Mouse (Mus musculus) kidney, embryonic 14.5 days (tissue): Measurements from ENCODE around the gene Wdr81. TPM values are rescaled to one million over a fixed set of nuclear protein-coding genes. Genes with fewer than 3 reads are reported as not detected.
A peak's percentile ranks its signal among the peaks of the same experiment; 100 is the strongest.

ENCODE experiments used
- ATAC-seq: fragments of 200-750 bp; cut with Nextera tagmentation; 2 replicates; pipeline ENCODE4 v1.8.0; 2017; ENCODE audit warnings: moderate number of reproducible peaks, mild to moderate bottlenecking, moderate TSS enrichment, moderate library complexity; ENCODE audit not compliant: low FRiP score, low TSS enrichment
- H3K27ac ChIP-seq: fragments of 300-500 bp; sonication (generic); 2 replicates; pipeline ENCODE4 v1.5.1; 2014; ENCODE audit warnings: low read depth, mild to moderate bottlenecking, low read length, moderate library complexity, mixed read lengths
- H3K27me3 ChIP-seq: fragments of 300-500 bp; sonication (generic); 2 replicates; pipeline ENCODE4 v1.6.1; 2014; ENCODE audit warnings: mild to moderate bottlenecking, low read length; ENCODE audit not compliant: control insufficient read depth, insufficient read depth
- H3K36me3 ChIP-seq: fragments of 300-500 bp; sonication (generic); 2 replicates; pipeline ENCODE4 v1.6.1; 2014; ENCODE audit warnings: low read length, mixed read lengths; ENCODE audit not compliant: control insufficient read depth, insufficient read depth
- H3K4me1 ChIP-seq: fragments of 300-500 bp; sonication (generic); 2 replicates; pipeline ENCODE4 v1.6.1; 2014; ENCODE audit warnings: low read length, mixed read lengths; ENCODE audit not compliant: control insufficient read depth, insufficient read depth
- H3K4me2 ChIP-seq: fragments of 300-500 bp; sonication (generic); replicated peaks from 2 replicates; pipeline ENCODE4 v1.6.1; 2014; ENCODE audit warnings: low read depth, mild to moderate bottlenecking, low read length
- H3K4me3 ChIP-seq: fragments of 300-500 bp; sonication (generic); 2 replicates; pipeline ENCODE4 v1.5.1; 2014; ENCODE audit warnings: mild to moderate bottlenecking, low read length
- H3K9ac ChIP-seq: fragments of 300-500 bp; sonication (generic); 2 replicates; pipeline ENCODE4 v1.6.1; 2014; ENCODE audit warnings: low read depth, mild to moderate bottlenecking, low read length, moderate library complexity
- H3K9me3 ChIP-seq: fragments of 300-500 bp; sonication (generic); 2 replicates; pipeline ENCODE4 v1.6.1; 2016; ENCODE audit warnings: low read length; ENCODE audit not compliant: control insufficient read depth
- WGBS: fragments of 180-500 bp; shearing (Covaris S2); extraction: QIAGEN DNeasy Blood & Tissue Kit; methylation state at CpG from one replicate; pipeline ENCODE4 v1.1.7; 2014; 5-methylcytosine and 5-hydroxymethylcytosine counted together
- polyA plus RNA-seq: library from polyadenylated mRNA; unstranded; fragments of >200 nt; fragmentation: Nextera tagmentation; extraction: Ambion mirVana; gene quantifications from 2 replicates; pipeline ENCODE4 v1.2.1, GENCODE M21; 2014

Wdr81 gene
- polyA plus RNA-seq, 1 experiment from 2014 or later: 4.8 TPM

DNA sequence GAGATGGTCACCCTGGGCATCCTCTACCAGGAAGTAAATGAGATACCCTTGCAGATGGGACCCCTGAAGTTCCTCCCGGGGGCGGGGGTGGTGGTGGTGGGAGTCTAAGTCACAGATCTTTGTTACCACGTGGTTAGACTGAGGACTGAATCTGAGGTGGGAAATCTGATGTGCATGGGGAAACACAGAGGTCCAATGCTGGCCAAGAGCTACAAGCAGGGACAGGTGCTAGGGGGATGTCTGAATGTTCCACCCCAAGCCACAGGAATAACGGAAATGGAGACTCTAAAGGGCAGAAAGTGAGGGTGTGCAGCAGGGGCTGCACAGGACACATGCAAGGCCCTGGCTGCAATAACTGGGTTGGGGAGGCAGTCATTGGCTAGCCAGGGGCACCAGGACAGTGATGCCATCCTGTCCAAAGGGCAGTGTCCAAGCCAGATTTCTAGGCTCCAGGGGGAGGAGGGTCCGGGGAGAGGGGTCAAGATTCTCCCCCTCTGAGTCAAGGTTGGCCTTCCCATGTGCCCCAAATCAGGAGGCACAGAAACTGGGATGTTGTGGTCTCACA, 33.6 kb downstream of the Wdr81 start:
- Histone ChIP-seq H3K4me2 (peak overlapping the region; percentile 64; the same call in 1 of the 2 replicates), H3K27ac (no peak overlapping the region), H3K4me3 (no peak overlapping the region), H3K4me1 (peaks cover 22% of the 10 kb centered on the region), H3K9ac (0 out of 2 replicates have a peak overlapping the region, but pooled peaks have one; percentile 62), H3K9me3 (no peaks in the 10 kb centered on the region), H3K27me3 (no peaks in the 10 kb centered on the region), H3K36me3 (0 out of 2 replicates have a peak, but pooled peaks cover 4% of the 10 kb centered on the region)
- peak; percentile 3; the same call in 1 of the 2 replicates for ATAC-seq
- 46% methylated on average over 5 of the region's 5 CpGs for WGBS

DNA sequence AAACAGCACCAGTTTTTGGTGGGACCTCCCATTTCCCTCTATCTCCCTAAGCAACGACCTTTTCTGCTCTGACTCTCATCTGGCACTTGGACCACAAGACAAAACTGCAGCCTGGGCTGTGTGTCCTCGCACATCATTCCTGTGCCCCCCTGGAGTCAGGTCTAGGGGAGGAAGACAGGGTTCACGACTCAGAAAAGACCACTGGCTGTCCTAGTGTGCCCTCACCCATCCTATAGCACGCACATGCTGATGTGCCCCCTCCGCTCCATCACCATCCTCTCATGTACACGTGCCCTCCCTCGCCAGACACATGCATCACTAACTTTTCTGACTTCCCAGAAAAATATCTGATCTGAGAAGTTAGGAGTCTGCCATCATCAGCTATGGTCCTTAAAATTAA, 34.5 kb downstream of the Wdr81 start:
- Histone ChIP-seq H3K27ac (no peak overlapping the region), H3K9ac (no peak overlapping the region), H3K4me3 (no peak overlapping the region), H3K36me3 (peaks cover 8% of the 10 kb centered on the region; the same call in 1 of the 2 replicates), H3K4me2 (no peak overlapping the region), H3K27me3 (no peaks in the 10 kb centered on the region), H3K4me1 (peaks cover 22% of the 10 kb centered on the region), H3K9me3 (no peaks in the 10 kb centered on the region)
- no peak for ATAC-seq
- 83% methylated on average over 7 of the region's 7 CpGs for WGBS

DNA sequence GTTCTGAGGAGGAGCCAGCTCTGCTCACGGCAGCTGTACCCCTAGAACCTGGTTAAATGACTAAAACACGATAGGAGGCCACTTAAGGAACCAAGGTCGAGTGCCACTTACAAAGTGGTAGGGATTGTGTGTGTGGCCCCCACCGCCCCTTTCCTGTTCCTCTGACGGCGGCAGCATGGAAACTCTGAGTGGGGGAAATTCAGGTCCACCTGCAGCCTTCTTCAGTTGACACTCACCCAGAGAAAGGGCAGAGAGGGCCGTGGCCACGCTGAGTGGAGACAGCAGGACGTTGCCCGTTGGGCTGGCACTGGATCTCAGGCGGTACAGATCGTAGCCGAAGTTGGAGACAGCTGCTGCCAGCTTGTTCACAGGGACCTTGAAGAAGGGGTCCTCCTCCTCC, 38.5 kb downstream of the Wdr81 start:
- WGBS: 88% methylated on average over 13 of the region's 13 CpGs

DNA sequence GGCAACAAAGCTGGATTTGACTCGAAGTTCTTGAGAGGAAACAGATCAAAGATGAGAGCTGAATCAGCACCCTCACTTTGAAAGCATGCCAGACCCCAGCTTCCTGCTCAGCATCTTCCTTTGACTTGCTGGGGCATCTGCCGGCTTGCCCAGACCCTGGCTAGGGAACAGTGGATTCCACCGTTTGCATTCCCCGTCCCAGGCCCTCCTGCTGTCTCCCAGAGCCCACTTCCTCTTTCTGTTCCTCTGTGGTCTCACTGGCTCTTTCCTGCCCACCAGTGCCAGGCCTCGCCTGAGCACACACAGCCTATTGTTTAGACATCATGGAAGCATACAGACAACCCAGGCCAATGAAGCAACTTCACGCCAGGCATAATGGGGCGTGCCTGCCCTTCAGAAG, 39.4 kb downstream of the Wdr81 start:
- Histone ChIP-seq H3K27ac (no peak overlapping the region), H3K4me2 (no peak overlapping the region), H3K27me3 (no peaks in the 10 kb centered on the region), H3K4me3 (no peak overlapping the region), H3K4me1 (no peaks in the 10 kb centered on the region), H3K9me3 (no peaks in the 10 kb centered on the region), H3K36me3 (peaks cover 11% of the 10 kb centered on the region; the same call in 1 of the 2 replicates), H3K9ac (no peak overlapping the region)
- no peak for ATAC-seq
- WGBS: 72% methylated on average over 7 of the region's 7 CpGs

More for the DNA sequence above, 38.5 kb downstream of the Wdr81 start:
- Histone ChIP-seq H3K4me3 (no peak overlapping the region), H3K9ac (no peak overlapping the region), H3K9me3 (no peaks in the 10 kb centered on the region), H3K4me2 (no peak overlapping the region), H3K27ac (no peak overlapping the region), H3K27me3 (no peaks in the 10 kb centered on the region), H3K4me1 (peaks cover 7% of the 10 kb centered on the region), H3K36me3 (peaks cover 11% of the 10 kb centered on the region; the same call in 1 of the 2 replicates)
- ATAC-seq: no peak

DNA sequence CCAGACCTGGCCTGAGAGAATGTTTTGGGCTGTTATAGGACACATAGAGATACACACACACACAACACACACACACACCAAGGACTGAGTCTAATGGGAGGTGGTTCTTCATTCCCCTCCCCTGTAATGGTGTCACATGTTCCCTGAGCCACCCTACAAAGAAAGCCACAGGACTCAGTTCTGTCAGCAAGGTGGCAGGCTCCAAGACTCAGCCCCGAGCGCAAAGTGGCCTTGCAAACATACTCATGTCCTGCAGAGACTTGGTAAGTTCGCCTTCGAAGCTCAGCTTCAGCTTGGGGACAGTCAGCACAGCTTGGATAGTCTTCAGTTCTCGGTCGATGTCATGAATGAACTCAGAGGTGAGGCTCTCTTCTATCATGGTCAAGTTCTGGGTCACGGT, 43.9 kb downstream of the Wdr81 start:
- 88% methylated on average over 7 of the region's 7 CpGs for WGBS
- no peaks in the 10 kb centered on the region for H3K9me3 ChIP-seq
- H3K27me3 ChIP-seq: no peaks in the 10 kb centered on the region
- no peaks in the 10 kb centered on the region for H3K4me1 ChIP-seq
- H3K4me2 ChIP-seq: no peak overlapping the region
- H3K27ac ChIP-seq: no peak overlapping the region
- H3K9ac ChIP-seq: no peak overlapping the region
- no peak overlapping the region for H3K4me3 ChIP-seq
- H3K36me3 ChIP-seq: peaks cover 7% of the 10 kb centered on the region; the same call in 1 of the 2 replicates
- no peak for ATAC-seq

DNA sequence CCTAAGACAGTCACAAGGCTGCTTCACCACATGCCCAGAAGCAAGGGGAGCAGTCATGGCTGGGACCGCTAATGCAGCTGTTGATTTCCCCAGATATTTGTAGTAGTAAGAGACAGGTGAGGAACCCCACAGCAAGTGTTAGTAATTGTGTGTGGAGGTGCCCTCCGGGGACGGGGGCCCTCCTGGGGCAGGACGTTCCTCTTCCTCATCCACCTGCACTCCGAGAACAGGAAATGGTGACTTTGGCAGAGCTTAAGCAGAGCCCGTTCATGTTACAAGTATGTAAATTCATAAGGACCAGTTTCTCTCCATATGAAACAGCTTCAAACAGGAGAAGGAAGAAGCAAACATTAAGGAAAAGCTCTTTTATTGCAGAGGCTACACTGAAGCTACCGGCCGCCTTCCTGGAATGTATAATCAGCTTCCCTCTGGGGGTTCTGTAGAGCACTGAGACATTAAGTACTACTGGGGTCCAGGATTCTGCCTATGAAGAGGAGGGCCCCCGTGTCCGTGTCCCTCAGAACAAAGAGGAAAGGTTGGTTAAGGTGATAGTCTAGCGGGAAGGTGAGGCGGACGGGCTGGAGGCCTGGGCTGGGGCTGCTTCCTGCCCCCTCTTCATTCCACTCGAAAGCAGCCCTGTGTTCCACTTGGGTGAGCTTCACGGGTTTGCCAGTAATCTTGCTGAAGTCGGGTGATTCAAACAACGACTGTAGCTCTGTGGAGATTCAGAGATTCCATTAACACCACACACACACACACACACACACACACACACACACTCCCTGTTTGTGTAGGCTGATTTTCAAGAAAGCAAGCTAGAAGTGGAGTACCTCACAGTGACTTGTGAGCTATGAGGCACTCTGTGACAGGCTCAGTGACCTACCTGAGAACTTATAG, 44.6 kb downstream of the Wdr81 start:
- H3K4me1 ChIP-seq: no peaks in the 10 kb centered on the region
- H3K4me3 ChIP-seq: no peak overlapping the region
- H3K36me3 ChIP-seq: 0 out of 2 replicates have a peak, but pooled peaks cover 3% of the 10 kb centered on the region
- ATAC-seq: no peak
- H3K4me2 ChIP-seq: no peak overlapping the region
- 65% methylated on average over 17 of the region's 17 CpGs for WGBS
- H3K27ac ChIP-seq: peak overlapping the region; percentile 1; the same call in 1 of the 2 replicates
- no peaks in the 10 kb centered on the region for H3K9me3 ChIP-seq
- H3K9ac ChIP-seq: no peak overlapping the region
- no peaks in the 10 kb centered on the region for H3K27me3 ChIP-seq

DNA sequence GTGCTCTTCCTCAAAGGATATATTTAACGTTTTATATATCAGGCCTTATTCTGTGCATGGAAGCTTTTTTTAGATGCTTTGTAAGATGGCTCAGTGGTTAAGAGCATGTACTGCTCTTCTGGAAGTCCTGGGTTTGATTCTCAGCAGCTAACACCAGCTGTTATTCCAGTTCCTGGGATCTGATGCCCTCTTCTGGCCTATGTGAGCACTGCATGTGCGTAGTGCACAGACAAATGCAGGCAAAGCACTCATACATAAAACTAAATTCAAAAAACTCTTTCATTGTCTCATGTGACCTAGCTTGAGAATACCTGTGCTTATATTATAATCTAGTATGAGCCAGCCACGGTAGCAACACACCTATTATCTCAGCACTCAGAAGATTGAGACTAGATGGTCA, 47.7 kb downstream of the Wdr81 start:
- Histone ChIP-seq H3K4me1 (no peaks in the 10 kb centered on the region), H3K36me3 (0 out of 2 replicates have a peak, but pooled peaks cover 3% of the 10 kb centered on the region), H3K27ac (no peak overlapping the region), H3K4me3 (no peak overlapping the region), H3K4me2 (no peak overlapping the region), H3K27me3 (no peaks in the 10 kb centered on the region), H3K9me3 (no peaks in the 10 kb centered on the region), H3K9ac (no peak overlapping the region)
- ATAC-seq: no peak
- 38% methylated on average over 3 of the region's 3 CpGs for WGBS

DNA sequence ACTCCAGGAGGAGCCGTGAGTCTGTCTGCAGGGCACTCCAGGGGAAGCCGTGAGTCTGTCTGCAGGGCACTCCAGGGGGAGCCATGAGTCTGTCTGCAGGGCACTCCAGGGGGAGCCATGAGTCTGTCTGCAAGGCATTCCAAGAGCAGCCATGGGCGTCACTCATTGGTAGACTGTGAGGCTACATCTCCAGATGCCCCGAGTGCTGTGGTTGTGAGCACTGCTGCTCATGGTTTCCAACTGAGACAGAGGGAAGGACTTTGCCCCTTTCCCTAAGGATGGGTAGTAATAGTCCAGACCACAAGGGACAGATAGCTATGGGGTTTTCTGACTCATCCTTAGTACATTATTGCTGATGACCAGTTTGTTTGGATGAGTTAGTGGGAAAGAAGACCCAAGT, 48.4 kb downstream of the Wdr81 start:
- H3K4me1 ChIP-seq: no peaks in the 10 kb centered on the region
- H3K4me3 ChIP-seq: no peak overlapping the region
- no peak overlapping the region for H3K27ac ChIP-seq
- WGBS: 78% methylated on average over 4 of the region's 4 CpGs
- ATAC-seq: no peak
- H3K9ac ChIP-seq: no peak overlapping the region
- no peaks in the 10 kb centered on the region for H3K9me3 ChIP-seq
- no peak overlapping the region for H3K4me2 ChIP-seq
- no peaks in the 10 kb centered on the region for H3K27me3 ChIP-seq
- no peaks in the 10 kb centered on the region for H3K36me3 ChIP-seq

DNA sequence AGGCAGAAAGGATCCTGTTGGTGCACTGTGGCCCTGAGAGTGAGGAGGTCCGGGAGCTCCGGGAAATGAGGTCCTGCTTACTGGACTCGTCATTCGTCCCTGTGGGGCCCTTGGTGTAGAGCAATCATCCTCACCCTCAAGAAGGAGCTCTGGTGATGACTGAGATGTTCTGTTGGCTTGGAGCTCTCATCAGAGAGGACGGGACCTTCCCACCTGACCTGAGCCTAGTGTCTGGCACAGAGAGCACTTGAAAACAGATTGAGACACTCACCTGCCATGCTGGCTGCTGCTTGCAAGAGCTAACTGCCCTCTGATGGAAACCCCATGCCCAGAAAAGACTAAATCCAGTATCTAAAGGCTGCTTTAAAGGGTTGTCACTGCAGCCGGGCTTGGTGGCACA, 49.7 kb downstream of the Wdr81 start:
- no peak overlapping the region for H3K4me3 ChIP-seq
- H3K27me3 ChIP-seq: no peaks in the 10 kb centered on the region
- no peak overlapping the region for H3K9ac ChIP-seq
- H3K9me3 ChIP-seq: no peaks in the 10 kb centered on the region
- no peak overlapping the region for H3K27ac ChIP-seq
- no peaks in the 10 kb centered on the region for H3K4me1 ChIP-seq
- 88% methylated on average over 6 of the region's 6 CpGs for WGBS
- H3K36me3 ChIP-seq: no peaks in the 10 kb centered on the region
- no peak overlapping the region for H3K4me2 ChIP-seq
- no peak for ATAC-seq
